In the genomic region with DNA sequence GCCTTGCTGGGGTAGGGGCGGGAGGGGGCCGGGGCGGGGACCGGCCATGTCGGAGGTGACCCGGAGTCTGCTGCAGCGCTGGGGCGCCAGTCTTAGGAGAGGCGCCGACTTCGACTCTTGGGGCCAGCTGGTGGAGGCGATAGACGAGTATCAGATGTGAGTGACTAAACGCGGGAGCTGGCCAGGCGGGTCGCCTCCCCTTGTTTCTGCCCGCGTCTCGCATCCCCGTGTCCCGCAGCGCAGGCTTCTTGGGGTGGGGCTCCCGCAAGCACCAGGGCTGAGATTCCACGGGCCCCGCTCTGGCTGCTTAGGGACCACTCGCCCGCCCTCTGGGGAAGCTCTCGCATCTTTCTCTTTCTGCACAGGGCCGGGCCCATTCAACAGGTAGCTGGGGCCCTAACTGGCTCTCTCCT, we compare ENCODE assay signal across 8 mouse cellular contexts. TPM values are rescaled to one million over a fixed set of nuclear protein-coding genes. Genes with fewer than 3 reads are reported as not detected.
DNase-seq lines count a peak whose midpoint lies in the region; ATAC-seq and TF ChIP-seq lines count a peak whose summit lies in the region.

No protein-coding gene starts in this region.

- peak overlapping the region; percentile 50 for H3K9ac ChIP-seq in kidney, postnatal 0 days (ENCODE audit: low read depth, low read length)
- H3K9ac ChIP-seq in embryonic facial prominence, embryonic 11.5 days (replicated peaks; ENCODE audit: low read length): peak overlapping the region; percentile 52
- H3K9ac ChIP-seq in liver, embryonic 13.5 days: peak overlapping the region; percentile 70

- no peak for ATAC-seq in kidney, postnatal 0 days (replicated peaks; ENCODE audit: low FRiP score, low read depth)
- peak; percentile 52 for ATAC-seq in embryonic facial prominence, embryonic 11.5 days (replicated peaks; ENCODE audit: insufficient number of reproducible peaks, low FRiP score, low TSS enrichment, low read depth)
- peak; percentile 70 for ATAC-seq in liver, embryonic 13.5 days (ENCODE audit: low read depth)
- ATAC-seq in monocyte, adult 5-6 weeks (replicated peaks; ENCODE audit: insufficient number of reproducible peaks, low FRiP score, low TSS enrichment, poor library complexity, severe bottlenecking): no peak

- peak; percentile 66 for DNase-seq in kidney, postnatal 0 days (ENCODE audit: low spot score)
- DNase-seq in kidney, postnatal 36 days: no peak
- peak; percentile 18 for DNase-seq in MEL-GATA-1-ER (ENCODE audit: extremely low read depth, low read depth)
- peak; percentile 53 for DNase-seq in embryonic facial prominence, embryonic 11.5 days (ENCODE audit: low spot score)
- DNase-seq in heart, postnatal 4 days: peak; percentile 48
- DNase-seq in liver, embryonic 13.5 days: peak; percentile 69

- no peaks in the 10 kb centered on the region for H3K4me1 ChIP-seq in kidney, postnatal 0 days (replicated peaks; ENCODE audit: insufficient read depth, low read length)
- H3K4me1 ChIP-seq in embryonic facial prominence, embryonic 11.5 days (ENCODE audit: control insufficient read depth, insufficient read depth, low read length): no peaks in the 10 kb centered on the region
- H3K4me1 ChIP-seq in liver, embryonic 13.5 days (replicated peaks): peaks cover 7% of the 10 kb centered on the region; the same call in 1 of the 2 replicates
- peaks cover 4% of the 10 kb centered on the region; the same call in 1 of the 2 replicates for H3K4me1 ChIP-seq in olfactory bulb, adult 2 months (ENCODE audit: control insufficient read depth, insufficient read depth, low read length)

- H3K36me3 ChIP-seq in kidney, postnatal 0 days (ENCODE audit: insufficient read depth, low read length): peaks cover 5% of the 10 kb centered on the region; the same call in 1 of the 2 replicates
- no peaks in the 10 kb centered on the region for H3K36me3 ChIP-seq in embryonic facial prominence, embryonic 11.5 days (replicated peaks; ENCODE audit: control insufficient read depth, insufficient read depth, low read depth, low read length)
- peaks cover 15% of the 10 kb centered on the region for H3K36me3 ChIP-seq in liver, embryonic 13.5 days

- no peaks in the 10 kb centered on the region for H3K27me3 ChIP-seq in kidney, postnatal 0 days (ENCODE audit: insufficient read depth, low read length)
- no peaks in the 10 kb centered on the region for H3K27me3 ChIP-seq in embryonic facial prominence, embryonic 11.5 days (ENCODE audit: control insufficient read depth, insufficient read depth, low read length)
- no peaks in the 10 kb centered on the region for H3K27me3 ChIP-seq in liver, embryonic 13.5 days

- no peak for TF ChIP-seq POLR2A in olfactory bulb, adult 2 months (IDR thresholded peaks at IDR 0.05; ENCODE audit: insufficient read depth, low read depth, low read length)

- H3K9me3 ChIP-seq in kidney, postnatal 0 days (replicated peaks; ENCODE audit: low read length): no peaks in the 10 kb centered on the region
- no peaks in the 10 kb centered on the region for H3K9me3 ChIP-seq in embryonic facial prominence, embryonic 11.5 days (replicated peaks; ENCODE audit: control insufficient read depth, low read length)
- no peaks in the 10 kb centered on the region for H3K9me3 ChIP-seq in liver, embryonic 13.5 days (replicated peaks)

- no peak for TF ChIP-seq CTCF in kidney, postnatal 0 days (IDR thresholded peaks at IDR 0.05; ENCODE audit: low read depth)
- TF ChIP-seq CTCF in olfactory bulb, adult 2 months (IDR thresholded peaks at IDR 0.05; ENCODE audit: insufficient read depth, low read depth, low read length): no peak

- H3K4me3 ChIP-seq in kidney, postnatal 0 days (replicated peaks; ENCODE audit: low read depth, low read length): peak overlapping the region; percentile 48
- peak overlapping the region; percentile 49 for H3K4me3 ChIP-seq in embryonic facial prominence, embryonic 11.5 days (ENCODE audit: low read depth, low read length)
- peak overlapping the region; percentile 66 for H3K4me3 ChIP-seq in liver, embryonic 13.5 days (replicated peaks)
- H3K4me3 ChIP-seq in olfactory bulb, adult 2 months (ENCODE audit: insufficient read depth, low read depth, low read length): peak overlapping the region; percentile 61

- peak overlapping the region; percentile 57 for H3K4me2 ChIP-seq in kidney, postnatal 0 days (ENCODE audit: low read length)
- H3K4me2 ChIP-seq in embryonic facial prominence, embryonic 11.5 days (ENCODE audit: low read depth, low read length): peak overlapping the region; percentile 43
- peak overlapping the region; percentile 71 for H3K4me2 ChIP-seq in liver, embryonic 13.5 days

- peak overlapping the region; percentile 47 for H3K27ac ChIP-seq in kidney, postnatal 0 days
- H3K27ac ChIP-seq in embryonic facial prominence, embryonic 11.5 days (replicated peaks; ENCODE audit: low read depth, low read length): peak overlapping the region; percentile 4; the same call in 1 of the 2 replicates
- H3K27ac ChIP-seq in liver, embryonic 13.5 days: peak overlapping the region; percentile 82
- no peak overlapping the region for H3K27ac ChIP-seq in olfactory bulb, adult 2 months (ENCODE audit: insufficient read depth, low read depth, low read length)

- 0% methylated on average over 18 of the region's 30 CpGs for WGBS in kidney, postnatal 0 days
- under 1% methylated on average over 30 of the region's 30 CpGs for WGBS in embryonic facial prominence, embryonic 11.5 days
- under 1% methylated on average over 27 of the region's 30 CpGs for WGBS in liver, embryonic 13.5 days (ENCODE audit: insufficient replicate concordance)
- WGBS in olfactory bulb, adult 2 months: 2% methylated on average over 30 of the region's 30 CpGs

RNA-seq across cellular contexts. Expression of gene Brox, which starts 0.4 kb away (rescaled TPM):
- polyA plus RNA-seq in kidney, postnatal 0 days (2015; fragmentation: Nextera tagmentation; extraction: Ambion mirVana): 43.7 and 47.0 TPM in 2 replicates
- polyA plus RNA-seq in embryonic facial prominence, embryonic 11.5 days (2014; fragmentation: Nextera tagmentation; extraction: Ambion mirVana): 51.8 and 57.2 TPM in 2 replicates
- 10 to 100 TPM; 43.8 to 51.6 TPM for total RNA-seq in heart, postnatal 4 days (2021)
- 17.4 and 22.1 TPM in 2 replicates for polyA plus RNA-seq in liver, embryonic 13.5 days (2015; fragmentation: Nextera tagmentation; extraction: Ambion mirVana)
- not detected in 2 replicates for polyA plus RNA-seq in olfactory bulb, adult 2 months (2012; ENCODE audit: insufficient read depth, insufficient read length, low replicate concordance, missing spikeins)
- 67.0 to 80.6 TPM (median 72.1 TPM) in 3 replicates for total RNA-seq in monocyte, adult 5-6 weeks (2017)

RNA-seq across cellular contexts. Expression of gene Aida, which starts 1.1 kb away (rescaled TPM):
- 32.5 and 36.9 TPM in 2 replicates for polyA plus RNA-seq in kidney, postnatal 0 days (2015; fragmentation: Nextera tagmentation; extraction: Ambion mirVana)
- 33.7 and 40.9 TPM in 2 replicates for polyA plus RNA-seq in embryonic facial prominence, embryonic 11.5 days (2014; fragmentation: Nextera tagmentation; extraction: Ambion mirVana)
- 10 to 100 TPM; 40.2 to 41.6 TPM for total RNA-seq in heart, postnatal 4 days (2021)
- 21.3 and 24.5 TPM in 2 replicates for polyA plus RNA-seq in liver, embryonic 13.5 days (2015; fragmentation: Nextera tagmentation; extraction: Ambion mirVana)
- not detected in 2 replicates for polyA plus RNA-seq in olfactory bulb, adult 2 months (2012; ENCODE audit: insufficient read depth, insufficient read length, low replicate concordance, missing spikeins)
- total RNA-seq in monocyte, adult 5-6 weeks (2017): 84.3 to 93.7 TPM (median 84.8 TPM) in 3 replicates

Comparison
In these comparisons a context has a peak if more than half of its experiments do, and no peak if none do; other contexts are left out.
1. DNase-seq: peak in kidney, postnatal 0 days (single experiment), MEL-GATA-1-ER (single experiment), embryonic facial prominence, embryonic 11.5 days (single experiment), heart, postnatal 4 days (single experiment) and liver, embryonic 13.5 days (single experiment); none in kidney, postnatal 36 days (0 of 2).
2. ATAC-seq: peak in embryonic facial prominence, embryonic 11.5 days (single experiment) and liver, embryonic 13.5 days (single experiment); none in kidney, postnatal 0 days (single experiment) and monocyte, adult 5-6 weeks (single experiment).
3. Peak in every context shown above with its lines, with median percentiles within 50 percentile points of each other: H3K4me2 ChIP-seq, H3K4me3 ChIP-seq and H3K9ac ChIP-seq.